Mouse (Mus musculus) spleen, adult 2 months (tissue): ENCODE measurements around the gene Gtpbp2. TPM values are rescaled to one million over a fixed set of nuclear protein-coding genes. Genes with fewer than 3 reads are reported as not detected.

Experiments
- DNase-seq, 2 experiments: peaks; one replicate each; pipeline versions ENCODE4 v3.0.0 to v3.0.0-alpha.2; 2012 to 2021; ENCODE audit warnings: low spot score in 2 of 2, low read depth in 1 of 2
- H3K27ac ChIP-seq: fragments of 200-500 bp; 2 replicates; pipeline ENCODE4 v1.5.1; 2012; ENCODE audit warnings: low read length, inconsistent platforms; ENCODE audit not compliant: insufficient read depth
- H3K27me3 ChIP-seq: fragments of 200-500 bp; 2 replicates; pipeline ENCODE4 v1.6.1; 2012; ENCODE audit warnings: mild to moderate bottlenecking, moderate library complexity, low read length, inconsistent platforms; ENCODE audit not compliant: control insufficient read depth, insufficient read depth
- H3K36me3 ChIP-seq: fragments of 200-500 bp; 2 replicates; pipeline ENCODE4 v1.6.1; 2012; ENCODE audit warnings: mild to moderate bottlenecking, low read length, inconsistent platforms; ENCODE audit not compliant: control insufficient read depth, insufficient read depth
- H3K4me1 ChIP-seq: fragments of 200-500 bp; 2 replicates; pipeline ENCODE4 v1.6.1; 2011; ENCODE audit warnings: inconsistent platforms; ENCODE audit not compliant: control insufficient read depth, insufficient read depth, insufficient read length
- H3K4me3 ChIP-seq: fragments of 200-500 bp; 2 replicates; pipeline ENCODE4 v1.5.1; 2011; ENCODE audit warnings: mild to moderate bottlenecking, inconsistent platforms; ENCODE audit not compliant: insufficient read depth, insufficient read length; ENCODE audit errors: extremely low read depth
- CTCF ChIP-seq: fragments of 200-500 bp; IDR thresholded peaks from 2 replicates; pipeline ENCODE4 v1.5.1; 2011; ENCODE audit warnings: mild to moderate bottlenecking, inconsistent platforms; ENCODE audit not compliant: insufficient read depth, insufficient read length, insufficient replicate concordance; ENCODE audit errors: extremely low read depth
- POLR2A ChIP-seq: fragments of 200-500 bp; IDR thresholded peaks from 2 replicates; pipeline ENCODE4 v1.6.1; 2011; ENCODE audit warnings: low read depth, low read length, inconsistent platforms
- WGBS: fragments of 180-500 bp; shearing (Covaris S2); methylation state at CpG from one replicate; pipeline ENCODE4 v1.1.7; 2018; 5-methylcytosine and 5-hydroxymethylcytosine counted together
- polyA plus RNA-seq: library from polyadenylated mRNA; depleted of rRNA; stranded (reverse); fragments of >200 nt; gene quantifications from 2 replicates; pipeline ENCODE4 v1.2.3, GENCODE M21; 2012

The Gtpbp2 gene
- polyA plus RNA-seq, 1 experiment = 176 TPM

DNA sequence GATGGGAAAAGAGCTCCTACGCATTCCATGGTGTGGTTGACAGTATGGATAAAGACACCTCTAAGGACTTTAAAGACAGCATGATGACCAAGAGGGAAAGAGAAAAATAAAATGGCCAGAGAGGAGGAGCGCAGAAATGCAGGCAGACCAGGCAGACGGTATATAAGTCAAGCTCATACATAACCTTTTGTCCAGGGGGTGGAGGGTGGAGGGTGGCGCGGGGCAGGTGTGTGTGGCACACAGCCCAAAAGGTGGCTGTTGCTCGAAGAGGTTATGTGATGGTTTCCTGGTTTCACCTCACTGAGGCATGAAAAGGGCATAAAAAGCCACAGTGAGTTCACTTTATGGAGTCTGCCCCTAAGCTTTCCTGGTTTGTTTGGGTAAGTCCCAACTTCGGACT, 1.7 kb downstream of the Gtpbp2 start:
- Histone ChIP-seq H3K4me1 (peaks cover 12% of the 10 kb centered on the region; the same call in 1 of the 2 replicates), H3K27ac (peak overlapping the region; percentile 90), H3K36me3 (peaks cover 27% of the 10 kb centered on the region), H3K27me3 (no peaks in the 10 kb centered on the region), H3K4me3 (peak overlapping the region; percentile 55; the same call in 1 of the 2 replicates)
- no peak for TF ChIP-seq CTCF
- no peak for TF ChIP-seq POLR2A
- no peak for DNase-seq
- WGBS = 40% methylated on average over 7 of the region's 7 CpGs

DNA sequence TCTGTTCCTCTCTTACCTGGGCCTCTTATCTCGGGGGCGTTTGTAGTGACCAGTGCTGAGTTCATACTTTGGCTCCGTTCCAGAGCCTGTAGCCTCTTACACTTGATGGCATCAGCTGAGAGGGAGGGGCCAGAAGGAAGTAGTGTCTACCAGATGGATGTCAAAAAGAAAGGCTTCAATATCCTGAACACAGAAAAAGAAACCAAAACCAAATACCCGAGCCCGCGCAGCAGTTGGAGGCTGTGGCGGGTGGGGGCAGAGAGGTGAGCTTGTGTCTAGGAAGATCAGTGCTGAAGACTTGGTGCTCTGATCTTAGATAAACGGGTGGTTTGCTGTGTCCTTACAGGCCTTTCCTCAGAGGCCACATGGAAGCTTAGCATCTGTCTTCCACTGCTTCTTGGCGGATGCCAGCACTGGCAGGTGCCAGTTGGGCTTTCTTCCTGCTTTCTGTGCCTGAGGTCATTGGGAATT, 2.2 kb downstream of the Gtpbp2 start:
- Histone ChIP-seq H3K27me3 (no peaks in the 10 kb centered on the region), H3K4me3 (peak overlapping the region; percentile 55), H3K36me3 (peaks cover 31% of the 10 kb centered on the region), H3K4me1 (peaks cover 12% of the 10 kb centered on the region; the same call in 1 of the 2 replicates), H3K27ac (peak overlapping the region; percentile 90)
- TF ChIP-seq CTCF = no peak
- TF ChIP-seq POLR2A = no peak
- WGBS = 2% methylated on average over 9 of the region's 9 CpGs
- peak; percentile 50 to 56 for DNase-seq

GRCm38 (mm10) chr17:46164301-46164700, 3.5 kb downstream of the Gtpbp2 start:
- peaks cover 41% of the 10 kb centered on the region for H3K36me3 ChIP-seq
- DNase-seq = no peak
- H3K27me3 ChIP-seq = no peaks in the 10 kb centered on the region
- TF ChIP-seq POLR2A = no peak
- no peak for TF ChIP-seq CTCF
- no peak overlapping the region for H3K4me3 ChIP-seq
- H3K4me1 ChIP-seq = peaks cover 12% of the 10 kb centered on the region; the same call in 1 of the 2 replicates
- no peak overlapping the region for H3K27ac ChIP-seq
- WGBS = 95% methylated on average over 8 of the region's 8 CpGs

DNA sequence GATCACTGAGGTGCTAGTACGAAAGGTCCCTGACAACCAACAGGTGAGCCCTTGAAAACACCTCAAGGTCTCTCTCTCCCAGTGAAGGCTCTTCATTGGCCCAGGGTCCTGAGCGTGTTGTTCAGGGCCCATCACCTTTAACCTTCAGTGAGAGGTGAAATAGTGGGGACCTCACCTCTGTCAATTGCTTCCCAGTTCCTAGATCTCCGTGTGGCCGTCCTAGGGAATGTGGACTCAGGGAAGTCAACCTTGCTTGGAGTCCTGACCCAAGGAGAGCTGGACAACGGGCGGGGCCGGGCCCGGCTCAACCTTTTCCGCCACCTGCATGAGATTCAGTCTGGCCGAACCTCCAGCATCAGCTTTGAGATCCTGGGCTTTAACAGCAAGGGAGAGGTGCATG, 4.0 kb downstream of the Gtpbp2 start:
- WGBS = 93% methylated on average over 10 of the region's 10 CpGs
- peaks cover 41% of the 10 kb centered on the region for H3K36me3 ChIP-seq
- peaks cover 12% of the 10 kb centered on the region; the same call in 1 of the 2 replicates for H3K4me1 ChIP-seq
- TF ChIP-seq POLR2A = no peak
- no peak for TF ChIP-seq CTCF
- no peak overlapping the region for H3K27ac ChIP-seq
- DNase-seq = no peak
- no peaks in the 10 kb centered on the region for H3K27me3 ChIP-seq
- H3K4me3 ChIP-seq = no peak overlapping the region

DNA sequence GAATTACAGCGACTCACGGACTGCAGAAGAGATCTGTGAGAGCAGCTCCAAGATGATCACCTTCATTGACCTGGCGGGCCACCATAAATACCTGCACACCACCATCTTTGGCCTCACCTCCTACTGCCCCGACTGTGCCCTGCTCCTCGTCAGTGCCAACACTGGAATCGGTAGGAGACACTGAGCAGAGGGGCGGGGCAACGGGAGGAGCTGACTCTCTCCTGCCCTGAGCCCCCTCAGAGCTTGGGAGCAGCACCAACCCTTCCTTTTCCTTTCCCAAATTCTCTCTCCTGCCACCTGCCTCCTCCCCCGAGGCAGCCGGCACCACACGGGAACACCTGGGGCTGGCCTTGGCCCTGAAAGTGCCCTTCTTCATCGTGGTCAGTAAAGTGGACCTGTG, 4.6 kb downstream of the Gtpbp2 start:
- 94% methylated on average over 12 of the region's 12 CpGs for WGBS
- DNase-seq = no peak
- Histone ChIP-seq H3K36me3 (peaks cover 41% of the 10 kb centered on the region), H3K27ac (no peak overlapping the region), H3K4me3 (no peak overlapping the region), H3K27me3 (no peaks in the 10 kb centered on the region), H3K4me1 (peaks cover 12% of the 10 kb centered on the region; the same call in 1 of the 2 replicates)
- TF ChIP-seq POLR2A = no peak
- TF ChIP-seq CTCF = no peak

DNA sequence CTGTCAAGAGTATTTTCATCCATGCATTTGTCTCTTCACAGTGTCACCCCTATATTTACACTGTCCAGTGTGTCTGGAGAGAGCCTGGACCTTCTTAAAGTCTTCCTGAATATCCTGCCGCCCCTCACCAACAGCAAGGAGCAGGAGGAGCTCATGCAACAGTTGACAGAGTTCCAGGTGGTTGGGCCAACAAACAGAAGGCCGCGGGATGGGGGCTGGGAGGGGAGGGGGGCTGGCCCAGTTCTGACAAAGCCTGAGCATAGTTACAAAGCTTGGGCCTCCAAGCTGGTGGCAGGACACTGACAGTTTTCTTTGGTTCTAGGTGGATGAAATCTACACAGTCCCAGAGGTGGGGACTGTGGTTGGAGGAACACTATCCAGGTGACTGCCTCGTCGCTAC, 5.4 kb downstream of the Gtpbp2 start:
- Histone ChIP-seq H3K4me1 (peaks cover 12% of the 10 kb centered on the region; the same call in 1 of the 2 replicates), H3K27ac (no peak overlapping the region), H3K27me3 (no peaks in the 10 kb centered on the region), H3K4me3 (no peak overlapping the region), H3K36me3 (peaks cover 41% of the 10 kb centered on the region)
- WGBS = 96% methylated on average over 5 of the region's 5 CpGs
- DNase-seq = no peak
- TF ChIP-seq POLR2A (no peak), CTCF (no peak)

DNA sequence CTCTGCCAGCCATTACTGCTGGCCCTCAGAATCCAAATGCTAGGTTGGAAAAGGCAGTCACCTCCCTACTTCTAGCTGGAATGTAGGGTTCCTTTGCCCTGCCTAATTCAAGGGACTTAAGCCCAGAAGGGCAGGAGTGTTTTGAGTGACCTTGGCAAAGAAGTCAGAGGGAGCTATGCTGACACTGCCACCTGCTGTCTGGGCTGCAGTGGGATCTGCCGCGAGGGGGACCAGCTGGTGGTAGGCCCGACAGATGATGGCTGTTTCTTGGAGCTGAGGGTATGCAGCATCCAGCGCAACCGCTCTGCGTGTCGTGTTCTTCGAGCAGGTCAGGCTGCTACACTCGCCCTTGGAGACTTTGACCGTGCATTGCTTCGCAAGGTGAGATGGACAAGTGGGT, 6.2 kb downstream of the Gtpbp2 start:
- no peak for TF ChIP-seq POLR2A
- no peak for TF ChIP-seq CTCF
- no peak overlapping the region for H3K4me3 ChIP-seq
- H3K36me3 ChIP-seq = peaks cover 41% of the 10 kb centered on the region
- no peaks in the 10 kb centered on the region for H3K27me3 ChIP-seq
- DNase-seq = no peak
- peaks cover 8% of the 10 kb centered on the region; the same call in 1 of the 2 replicates for H3K4me1 ChIP-seq
- no peak overlapping the region for H3K27ac ChIP-seq
- 90% methylated on average over 11 of the region's 11 CpGs for WGBS
